Mouse (Mus musculus): ENCODE data around the gene Smarcd1.

GRCm38 (mm10) chr15:99731167-99731566, 29.2 kb downstream of the Smarcd1 start:
- TF ChIP-seq CTCF (IDR thresholded peaks at IDR 0.05; ENCODE audit: low read depth, low read length) (no peak), GATA2 (IDR thresholded peaks at IDR 0.05; ENCODE audit: borderline replicate concordance, low read depth, low read length) (no peak), GATA1 (IDR thresholded peaks at IDR 0.05; ENCODE audit: borderline replicate concordance, low read length) (no peak)
